Mouse (Mus musculus) MEL (cell line): Measurements from ENCODE around the gene Otud5. TPM values are rescaled to one million over a fixed set of nuclear protein-coding genes. Genes with fewer than 3 reads are reported as not detected.

Experiments
- DNase-seq: peaks from one replicate; pipeline ENCODE4 v3.0.0; 2011; ENCODE audit warnings: low read depth, low spot score
- H3K27ac ChIP-seq: 2 replicates; pipeline ENCODE4 v1.5.1; 2012; ENCODE audit warnings: low read depth, mild to moderate bottlenecking, control low read depth, low read length, moderate library complexity; ENCODE audit not compliant: control insufficient read depth
- H3K27me3 ChIP-seq, 2 experiments: fragments of 150-350 bp in 1 of 2; sonication (generic) in 1 of 2; 2 replicates each; pipeline ENCODE4 v1.6.1; 2012; ENCODE audit warnings: low read length in 2 of 2, mild to moderate bottlenecking in 2 of 2, improper control_type of control experiment in 1 of 2, moderate library complexity in 1 of 2; ENCODE audit not compliant: insufficient read depth in 2 of 2, control insufficient read depth in 1 of 2
- H3K36me3 ChIP-seq, 2 experiments: 2 replicates each; pipeline ENCODE4 v1.6.1; 2012 to 2014; ENCODE audit warnings: low read length in 2 of 2, improper control_type of control experiment in 1 of 2, inconsistent platforms in 1 of 2, mild to moderate bottlenecking in 1 of 2; ENCODE audit not compliant: insufficient read depth in 2 of 2, control insufficient read depth in 1 of 2
- H3K4me1 ChIP-seq, 2 experiments: fragments of 150-350 bp in 1 of 2; sonication (generic) in 1 of 2; 2 replicates each; pipeline ENCODE4 v1.6.1; 2012; ENCODE audit warnings: low read length in 2 of 2, improper control_type of control experiment in 1 of 2, mild to moderate bottlenecking in 1 of 2; ENCODE audit not compliant: insufficient read depth in 2 of 2, control insufficient read depth in 1 of 2
- H3K4me3 ChIP-seq, 2 experiments: fragments of 150-350 bp in 1 of 2; sonication (generic) in 1 of 2; 2 replicates each; pipeline ENCODE4 v1.5.1; 2012; ENCODE audit warnings: low read depth in 2 of 2, low read length in 2 of 2, mild to moderate bottlenecking in 2 of 2, moderate library complexity in 2 of 2, control low read depth in 1 of 2, improper control_type of control experiment in 1 of 2; ENCODE audit not compliant: control insufficient read depth in 1 of 2, insufficient read depth in 1 of 2
- H3K79me2 ChIP-seq: 2 replicates; pipeline ENCODE4 v1.6.1; 2012; ENCODE audit warnings: mild to moderate bottlenecking, low read length, moderate library complexity; ENCODE audit not compliant: control insufficient read depth, poor library complexity, insufficient read depth
- H3K9ac ChIP-seq: 2 replicates; pipeline ENCODE4 v1.6.1; 2012; ENCODE audit warnings: low read depth, mild to moderate bottlenecking, control low read depth, low read length, moderate library complexity; ENCODE audit not compliant: control insufficient read depth, poor library complexity, severe bottlenecking
- H3K9me3 ChIP-seq: fragments of 150-350 bp; sonication (generic); replicated peaks from 2 replicates; pipeline ENCODE4 v1.6.1; 2012; ENCODE audit warnings: mild to moderate bottlenecking, low read length, improper control_type of control experiment, moderate library complexity; ENCODE audit not compliant: insufficient read depth
- CHD1 ChIP-seq: IDR thresholded peaks from 2 replicates; pipeline ENCODE4 v1.6.1; 2012; ENCODE audit warnings: low read depth, mild to moderate bottlenecking, inconsistent platforms, low read length, improper control_type of control experiment
- E2F4 ChIP-seq: IDR thresholded peaks from 2 replicates; pipeline ENCODE4 v1.6.1; 2011; ENCODE audit warnings: low read depth, low read length, improper control_type of control experiment, borderline replicate concordance
- ELF1 ChIP-seq: IDR thresholded peaks from 2 replicates; pipeline ENCODE4 v1.6.1; 2014; ENCODE audit warnings: low read depth, mild to moderate bottlenecking, inconsistent platforms, low read length, improper control_type of control experiment, moderate library complexity
- EP300 ChIP-seq, 2 experiments: IDR thresholded peaks; 2 replicates each; pipeline ENCODE4 v1.6.1; 2011; ENCODE audit warnings: improper control_type of control experiment in 2 of 2, low read length in 2 of 2, low read depth in 1 of 2, mild to moderate bottlenecking in 1 of 2
- GABPA ChIP-seq: IDR thresholded peaks from 2 replicates; pipeline ENCODE4 v1.6.1; 2012; ENCODE audit warnings: low read depth, mild to moderate bottlenecking, inconsistent platforms, low read length, improper control_type of control experiment, moderate library complexity
- GATA1 ChIP-seq: IDR thresholded peaks from 2 replicates; pipeline ENCODE4 v1.6.1; 2011; ENCODE audit warnings: low read depth, low read length, improper control_type of control experiment
- JUND ChIP-seq: IDR thresholded peaks from 2 replicates; pipeline ENCODE4 v1.6.1; 2011; ENCODE audit warnings: low read depth, mild to moderate bottlenecking, improper control_type of control experiment, low read length
- KAT2A ChIP-seq: conservative IDR thresholded peaks from 2 replicates; pipeline ENCODE4 v1.6.1; 2012; ENCODE audit warnings: low read depth, low read length, improper control_type of control experiment, inconsistent platforms
- MAZ ChIP-seq: IDR thresholded peaks from 2 replicates; pipeline ENCODE4 v1.6.1; 2012; ENCODE audit warnings: low read depth, mild to moderate bottlenecking, inconsistent platforms, low read length, improper control_type of control experiment
- MXI1 ChIP-seq: IDR thresholded peaks from 2 replicates; pipeline ENCODE4 v1.6.1; 2011; ENCODE audit warnings: mild to moderate bottlenecking, low read depth, low read length, improper control_type of control experiment
- MYC ChIP-seq: IDR thresholded peaks from 2 replicates; pipeline ENCODE4 v1.6.1; 2011; ENCODE audit warnings: low read depth, mild to moderate bottlenecking, low read length, improper control_type of control experiment, moderate library complexity
- NRF1 ChIP-seq: IDR thresholded peaks from 2 replicates; pipeline ENCODE4 v1.6.1; 2014; ENCODE audit warnings: low read depth, mild to moderate bottlenecking, inconsistent platforms, low read length, improper control_type of control experiment, moderate library complexity; ENCODE audit not compliant: poor library complexity, insufficient read depth, severe bottlenecking
- POLR2A ChIP-seq, 2 experiments: IDR thresholded peaks; 2 replicates each; pipeline ENCODE4 v1.6.1; 2011 to 2012; ENCODE audit warnings: low read length in 2 of 2, mild to moderate bottlenecking in 2 of 2, control low read depth in 1 of 2, improper control_type of control experiment in 1 of 2, low read depth in 1 of 2, moderate library complexity in 1 of 2; ENCODE audit not compliant: control insufficient read depth in 1 of 2, insufficient read depth in 1 of 2, poor library complexity in 1 of 2
- POLR2AphosphoS5 ChIP-seq: IDR thresholded peaks from 2 replicates; pipeline ENCODE4 v1.6.1; 2012; ENCODE audit warnings: low read depth, borderline replicate concordance, mild to moderate bottlenecking, inconsistent platforms, low read length, moderate library complexity, mixed read lengths
- SIN3A ChIP-seq: IDR thresholded peaks from 2 replicates; pipeline ENCODE4 v1.6.1; 2012; ENCODE audit warnings: low read length, improper control_type of control experiment, inconsistent platforms
- SMC3 ChIP-seq: IDR thresholded peaks from 2 replicates; pipeline ENCODE4 v1.6.1; 2011; ENCODE audit warnings: low read depth, low read length, improper control_type of control experiment
- TBP ChIP-seq: IDR thresholded peaks from 2 replicates; pipeline ENCODE4 v1.8.0; 2011; ENCODE audit warnings: low read depth, low read length, improper control_type of control experiment
- UBTF ChIP-seq: IDR thresholded peaks from 2 replicates; pipeline ENCODE4 v1.6.1; 2012; ENCODE audit warnings: low read depth, mild to moderate bottlenecking, inconsistent platforms, low read length, improper control_type of control experiment, moderate library complexity, borderline replicate concordance; ENCODE audit not compliant: insufficient read depth
- USF1 ChIP-seq: IDR thresholded peaks from 2 replicates; pipeline ENCODE4 v1.6.1; 2014; ENCODE audit warnings: low read depth, mild to moderate bottlenecking, inconsistent platforms, low read length, improper control_type of control experiment, moderate library complexity
- ZKSCAN1 ChIP-seq: IDR thresholded peaks from 2 replicates; pipeline ENCODE4 v1.6.1; 2012; ENCODE audit warnings: low read depth, mild to moderate bottlenecking, inconsistent platforms, low read length, improper control_type of control experiment, moderate library complexity
- ZNF384 ChIP-seq: IDR thresholded peaks from 2 replicates; pipeline ENCODE4 v1.6.1; 2012; ENCODE audit warnings: low read depth, mild to moderate bottlenecking, inconsistent platforms, low read length, improper control_type of control experiment
- polyA plus RNA-seq, 2 experiments: library from polyadenylated mRNA; stranded (reverse) in 1 of 2; unstranded in 1 of 2; fragments of >175 nt in 1 of 2; fragments of >200 nt in 1 of 2; gene quantifications; 2 replicates each; pipeline versions ENCODE4 v1.2.1 to v1.2.4; 2012; ENCODE audit warnings: low replicate concordance in 2 of 2, low read depth in 1 of 2; ENCODE audit not compliant: insufficient read length in 2 of 2, insufficient read depth in 1 of 2, missing spikeins in 1 of 2
- total RNA-seq: library from RNA; depleted of rRNA; stranded (reverse); fragments of 300-350 nt; gene quantifications from 2 replicates; pipeline ENCODE4 v1.2.3, GENCODE M21; 2012

Otud5 gene
- total and polyA plus RNA-seq, 3 experiments: 76.4 to 1,180 (median 197) TPM

- TF ChIP-seq E2F4 (peak; percentile 60; the same call in 1 of the 2 replicates), EP300 (IDR thresholded peaks at IDR 0.05; ENCODE audit: low read depth in 1 of 2, low read length in 2 of 2) (peak; percentile 15 to 16; a peak in 1 of 4 replicates), MXI1 (peak; percentile 89), MAZ (peak; percentile 91; the same call in 1 of the 2 replicates), GATA1 (0 out of 2 replicates have a peak, but pooled peaks have one; percentile 1), POLR2A (IDR thresholded peaks at IDR 0.05; ENCODE audit: control insufficient read depth in 1 of 2, insufficient read depth in 1 of 2, low read depth in 1 of 2, low read length in 2 of 2, poor library complexity in 1 of 2) (peak in 1 of 2 experiments; percentile 72; a peak in 3 of 4 replicates), GABPA (no peak), SMC3 (no peak), JUND (no peak), MYC (peak; percentile 85), NRF1 (peak; percentile 64), ZNF384 (0 out of 2 replicates have a peak, but pooled peaks have one; percentile 14), UBTF (no peak), CHD1 (peak; percentile 100), ELF1 (peak; percentile 34; the same call in 1 of the 2 replicates), TBP (peak; percentile 80), POLR2AphosphoS5 (no peak), SIN3A (peak; percentile 78), ZKSCAN1 (no peak), KAT2A (peak; percentile 31; the same call in 1 of the 2 replicates)
Measured at GRCm38 (mm10) chrX:7898880-7899874, 58.0 kb downstream of the Otud5 start, which contains the start of the genes Pqbp1 and Timm17b (continued).

GRCm38 (mm10) chrX:7904441-7904840, 63.3 kb downstream of the Otud5 start:
- H3K9ac ChIP-seq: no peak overlapping the region
- peaks cover 3% of the 10 kb centered on the region; the same call in 1 of the 2 replicates for H3K79me2 ChIP-seq
- H3K36me3 ChIP-seq: peaks cover 0 to 8% of the 10 kb centered on the region in 2 experiments; a peak in 3 of 4 replicates
- no peak for DNase-seq
- H3K27ac ChIP-seq: no peak overlapping the region
- H3K27me3 ChIP-seq: no peaks in the 10 kb centered on the region
- H3K4me3 ChIP-seq: no peak overlapping the region
- TF ChIP-seq KAT2A (no peak), USF1 (no peak), TBP (no peak)
- H3K4me1 ChIP-seq: peaks cover 0 to 5% of the 10 kb centered on the region in 2 experiments; a peak in 2 of 4 replicates
- H3K9me3 ChIP-seq: no peaks in the 10 kb centered on the region
